Mouse (Mus musculus) heart, adult 9 months (tissue): Measurements from ENCODE around the gene Elovl3.
A peak's percentile ranks its signal among the peaks of the same experiment; 100 is the strongest.
"Not testable (repeated sequence)": the region's sequence is repeated elsewhere in the genome, so short reads cannot be mapped to it uniquely, and the experiment has no call there.

ENCODE experiments used
- DNase-seq, 2 experiments: peaks; one replicate each; pipeline ENCODE4 v3.0.0; 2022; ENCODE audit warnings: low spot score in 2 of 2

The Elovl3 gene

GRCm38 (mm10) chr19:46135789-46136638, 4.3 kb downstream of the Elovl3 start:
- peak; percentile 44 to 51 for DNase-seq

GRCm38 (mm10) chr19:46136639-46137580, 5.2 kb downstream of the Elovl3 start:
- DNase-seq, result peak; percentile 29 to 54

- no peak for DNase-seq
Observed at GRCm38 (mm10) chr19:46140324-46140723, 8.6 kb downstream of the Elovl3 start.

DNA sequence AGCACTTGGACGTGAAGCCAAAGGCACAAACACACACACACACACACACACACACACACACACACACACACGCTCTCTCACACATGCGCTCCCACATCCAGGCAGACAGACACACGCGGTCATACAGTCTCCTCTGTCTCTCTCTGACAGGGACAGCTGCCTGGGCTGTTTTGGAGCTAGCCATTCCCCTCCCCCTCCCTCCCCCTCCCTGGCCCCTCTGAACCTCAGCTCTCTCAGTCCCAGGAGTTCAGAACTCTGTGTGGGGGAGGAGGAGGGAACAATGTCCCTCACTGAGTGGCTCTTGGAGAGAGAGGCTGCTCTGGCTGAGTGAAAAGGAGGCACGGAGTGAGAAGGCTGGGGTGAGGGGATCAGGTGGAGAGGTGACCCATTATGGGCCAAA, 9.4 kb downstream of the Elovl3 start:
- no peak for DNase-seq

DNA sequence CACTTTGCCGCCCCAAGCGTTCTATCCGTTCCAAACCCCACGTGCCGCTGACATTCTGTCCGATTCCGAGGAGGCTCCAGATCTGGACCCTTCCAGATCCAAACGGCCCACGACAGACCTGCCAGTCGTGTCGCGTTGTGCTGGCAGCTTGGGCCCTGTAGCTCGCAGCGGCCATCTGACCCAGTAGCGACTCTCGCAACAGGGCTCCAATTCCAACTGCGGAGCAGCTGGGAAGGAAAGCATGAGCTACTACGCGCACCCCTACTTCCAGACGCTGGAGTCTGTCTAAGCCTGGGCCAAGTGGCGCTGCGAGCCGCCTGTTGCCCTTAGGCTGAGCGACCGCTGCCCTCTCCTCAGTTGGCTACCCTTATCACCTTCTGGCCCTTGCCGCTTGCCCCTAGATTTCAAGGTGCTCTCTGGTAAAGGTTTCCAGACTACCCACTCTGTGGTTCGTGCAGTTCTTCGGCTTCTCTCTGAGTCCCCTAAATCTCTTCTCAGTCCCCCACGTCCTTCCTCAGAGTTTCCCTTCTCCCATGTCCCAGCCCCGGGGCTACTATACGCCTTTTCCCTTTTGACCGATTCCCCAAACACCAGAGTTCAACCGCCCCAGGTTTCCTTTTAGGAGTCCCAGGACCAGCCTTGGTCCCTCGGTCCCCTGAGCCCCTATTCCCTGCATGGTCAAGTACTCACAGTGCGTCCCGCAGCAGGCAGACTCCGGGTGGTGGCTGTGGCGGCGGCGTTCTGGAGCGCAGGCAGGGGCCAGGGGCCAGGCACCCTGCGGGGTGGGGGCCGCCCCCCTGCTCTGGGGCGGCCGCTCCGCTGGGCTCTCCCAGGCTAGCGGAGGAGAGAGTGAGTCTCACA, 16.0 kb downstream of the Elovl3 start, which contains the start of gene Pitx3:
Gene Pitx3 (minus strand): TSS at position 816 of the 861 bp plus-strand sequence.
- peak; percentile 10 to 11 for DNase-seq

DNA sequence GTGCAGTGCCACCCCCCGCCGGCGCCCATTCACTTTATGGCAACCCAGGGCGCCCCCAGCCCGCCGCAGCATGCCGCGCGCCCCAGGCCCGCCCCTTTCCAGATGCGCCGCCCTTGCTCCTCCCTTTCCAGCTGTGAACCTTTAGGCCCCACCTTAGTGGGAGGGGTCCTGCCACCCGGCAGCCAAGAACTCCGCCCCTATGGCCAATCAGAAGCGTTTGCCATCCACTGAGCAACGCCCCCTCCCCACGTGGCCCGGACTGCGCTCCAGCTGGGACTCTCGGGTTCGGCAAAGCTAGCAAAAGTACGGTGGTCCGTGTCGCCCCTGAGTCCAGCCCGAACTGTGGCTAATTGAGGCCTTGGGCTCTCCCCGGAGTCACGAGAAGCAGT, 16.7 kb downstream of the Elovl3 start:
- peak; percentile 86 to 88 for DNase-seq

- no peak for DNase-seq
Observed at GRCm38 (mm10) chr19:46149091-46149490, 17.4 kb downstream of the Elovl3 start.

GRCm38 (mm10) chr19:46152127-46152803, 20.6 kb downstream of the Elovl3 start, which contains the start of gene Gbf1:
Gene Gbf1 (plus strand): TSS chr19:46152509.
- DNase-seq, result peak; percentile 99

DNA sequence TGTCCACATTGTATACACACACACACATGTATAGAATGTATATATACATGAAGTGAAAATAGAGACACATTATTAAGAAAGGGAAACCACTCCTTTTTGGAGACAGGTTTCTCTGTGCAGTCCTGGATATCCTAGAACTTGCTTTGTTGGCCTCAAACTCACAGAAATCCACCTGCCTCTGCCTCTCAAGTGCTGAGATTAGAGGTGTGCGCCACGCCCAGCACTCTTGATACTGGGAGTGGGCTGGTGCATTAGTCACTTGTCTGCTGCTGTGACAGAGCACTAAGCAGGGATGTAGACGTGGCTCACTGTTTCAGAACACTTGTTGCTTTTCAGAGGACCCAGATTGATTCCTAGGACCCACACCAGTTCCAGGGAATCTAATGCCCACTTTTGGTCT, 34.3 kb downstream of the Elovl3 start:
- DNase-seq, result no peak

DNA sequence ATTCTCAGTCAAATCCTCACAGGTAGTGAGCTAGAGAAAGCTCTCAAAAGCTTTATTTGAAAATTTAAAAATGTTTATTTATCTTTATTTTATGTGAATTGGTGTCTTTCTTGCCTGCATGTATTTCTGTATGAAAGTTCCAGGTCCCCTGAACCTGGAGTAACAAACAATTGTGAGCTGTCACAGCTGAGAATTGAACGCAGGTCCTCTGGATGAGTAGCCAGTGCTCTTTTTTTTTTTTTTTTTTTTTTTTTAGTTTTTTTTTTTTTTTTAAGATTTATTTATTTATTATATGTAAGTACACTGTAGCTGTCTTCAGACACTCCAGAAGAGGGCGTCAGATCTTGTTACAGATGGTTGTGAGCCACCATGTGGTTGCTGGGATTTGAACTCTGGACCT, 35.5 kb downstream of the Elovl3 start:
- DNase-seq, result not testable (repeated sequence)

- DNase-seq, result no peak
Observed at GRCm38 (mm10) chr19:46169396-46169795, 37.7 kb downstream of the Elovl3 start.

GRCm38 (mm10) chr19:46169913-46170312, 38.2 kb downstream of the Elovl3 start:
- DNase-seq, result no peak

DNA sequence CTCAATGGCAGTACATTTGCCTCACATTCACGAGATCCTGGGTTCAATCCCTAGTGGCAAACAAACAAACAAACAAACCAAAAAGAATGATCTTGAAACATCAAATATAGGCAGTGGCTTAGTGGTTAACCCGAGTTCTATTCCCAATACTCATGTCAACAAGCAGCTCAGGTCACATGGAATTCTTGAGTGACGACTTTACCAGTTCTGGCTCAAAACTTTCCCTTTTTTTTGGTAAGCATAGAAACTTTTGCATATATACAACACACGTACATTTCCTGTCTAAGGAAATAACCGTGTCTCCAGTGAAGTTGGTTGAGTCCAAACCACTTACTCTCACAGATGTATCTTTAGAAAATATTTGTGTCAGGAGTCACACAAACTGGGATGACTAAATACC, 40.8 kb downstream of the Elovl3 start:
- DNase-seq, result no peak

DNA sequence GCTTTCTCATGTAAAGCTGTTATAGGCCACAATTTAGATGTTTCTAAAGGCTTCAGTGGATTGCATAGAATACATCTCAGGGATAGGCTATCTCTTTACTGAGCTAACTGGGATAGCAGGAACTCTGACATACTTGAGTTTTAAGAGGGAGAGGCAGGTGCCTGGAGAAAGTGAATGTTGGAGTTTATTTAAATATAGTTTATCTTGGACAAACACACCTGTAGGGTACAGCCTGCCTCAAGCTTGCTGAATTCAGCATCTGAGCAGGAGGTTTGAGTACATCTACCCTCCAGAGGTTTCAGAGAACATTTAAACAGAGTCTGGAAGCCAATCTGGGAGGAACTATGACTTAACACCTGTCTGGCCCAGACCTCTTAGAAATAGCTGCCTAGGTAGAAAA, 43.5 kb downstream of the Elovl3 start:
- DNase-seq, result no peak

DNA sequence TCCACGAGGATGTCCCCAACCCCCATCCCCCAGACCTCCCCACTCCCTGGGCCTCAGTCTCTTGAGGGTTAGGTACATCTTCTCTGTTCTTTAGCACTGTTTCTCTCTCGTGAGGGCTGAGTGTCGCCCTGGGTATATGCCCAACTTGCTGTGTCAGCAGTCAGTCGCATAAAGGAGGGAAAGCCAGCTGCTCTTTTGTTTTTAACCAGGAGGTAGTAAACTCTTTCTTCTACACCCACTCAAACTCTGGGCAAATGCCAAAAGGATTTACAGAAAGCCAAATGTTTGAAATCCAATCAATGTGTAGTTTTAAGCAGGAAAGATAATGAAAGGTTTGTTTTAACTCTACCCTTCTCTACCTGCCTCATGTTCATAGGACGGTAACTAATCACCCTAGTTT, 45.3 kb downstream of the Elovl3 start:
- DNase-seq, result no peak

- DNase-seq, result no peak
Observed at GRCm38 (mm10) chr19:46180274-46180673, 48.6 kb downstream of the Elovl3 start.

DNA sequence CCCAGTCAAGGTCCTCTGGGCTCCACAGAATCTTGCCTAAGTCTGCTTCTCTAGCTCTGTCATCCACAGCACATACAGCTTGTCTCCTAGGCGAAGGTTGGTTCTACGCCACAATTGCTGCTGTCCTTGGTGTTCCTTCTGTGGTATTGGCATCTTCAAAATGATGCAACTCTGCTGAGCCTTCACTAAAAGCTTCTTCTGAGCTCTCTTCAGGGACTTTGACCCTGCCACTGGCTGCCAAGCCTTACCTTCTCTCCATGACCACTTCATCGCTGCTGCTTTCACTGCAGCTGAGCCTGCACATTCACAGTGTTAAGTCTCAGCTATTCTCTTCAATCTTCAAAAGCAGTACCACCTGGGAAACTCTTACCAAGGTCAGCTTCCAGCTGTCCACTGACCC, 50.5 kb downstream of the Elovl3 start:
- DNase-seq, result no peak
